9 mouse cellular contexts compared by ENCODE assay signal in the genomic region with DNA sequence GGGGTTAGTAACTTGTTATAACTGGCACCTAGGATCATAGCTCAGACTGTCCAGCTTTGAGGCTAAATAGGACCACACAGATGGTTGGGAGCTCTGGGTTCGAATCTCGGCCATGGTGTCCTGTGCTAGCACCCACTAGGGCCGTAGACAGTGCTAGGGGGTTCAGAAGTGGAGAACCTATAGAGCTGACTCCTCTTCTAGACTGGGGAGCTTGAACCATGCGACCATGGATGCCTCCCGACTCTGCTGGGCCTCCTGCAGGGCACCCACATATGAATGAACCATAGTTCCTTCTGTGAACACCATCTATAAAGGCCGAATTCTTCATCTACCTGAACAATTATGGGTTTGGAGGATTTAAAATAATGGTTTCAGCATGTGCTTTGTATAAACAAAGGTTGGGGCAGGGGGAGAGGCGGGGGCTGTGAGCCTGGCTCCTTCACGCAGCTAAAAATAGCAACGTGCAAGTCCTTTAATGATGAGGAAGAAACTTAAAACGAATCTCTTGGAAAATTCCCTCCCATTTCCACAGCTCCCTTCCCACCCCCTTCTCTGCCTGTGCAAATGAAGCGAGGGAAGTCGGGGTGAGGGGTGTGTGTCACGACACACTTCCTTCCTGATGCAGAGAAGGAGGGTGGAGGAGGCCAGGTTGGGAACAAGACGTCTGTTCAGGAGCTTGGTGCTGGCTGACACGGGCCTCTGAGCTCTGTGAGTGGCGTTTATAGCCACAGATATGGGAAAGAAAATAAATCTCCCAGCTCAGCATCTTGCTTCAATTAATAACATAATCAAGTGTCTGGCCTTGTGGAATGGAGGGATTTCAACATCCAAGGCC.
A peak's percentile ranks its signal among the peaks of the same experiment; 100 is the strongest.
DNase-seq lines count a peak whose midpoint lies in the region; ATAC-seq and TF ChIP-seq lines count a peak whose summit lies in the region.
"Had no signal": no experiment of that assay in that cellular context is flagged by ENCODE, and none has a peak within 500 bp of the region (broad histone marks: within the 10 kb centered on the region; RNA-seq: fewer than 3 reads in every experiment).

No protein-coding gene starts in this region.

- H3K27ac ChIP-seq in lung, embryonic 14.5 days (ENCODE audit: low read depth), result peak overlapping the region; percentile 50; the same call in 1 of the 2 replicates
- peak overlapping the region; percentile 68 for H3K27ac ChIP-seq in embryonic fibroblast, embryonic 13.5 days (ENCODE audit: insufficient read depth, low read length)
- H3K27ac ChIP-seq in stomach, embryonic 15.5 days, result peak overlapping the region; percentile 51; the same call in 1 of the 2 replicates
- no peak overlapping the region for H3K27ac ChIP-seq in hindbrain, embryonic 13.5 days

- H3K4me1 ChIP-seq in lung, embryonic 14.5 days (ENCODE audit: insufficient read depth), result peaks cover 5% of the 10 kb centered on the region; the same call in 1 of the 2 replicates
- H3K4me1 ChIP-seq in embryonic fibroblast, embryonic 13.5 days (ENCODE audit: control insufficient read depth, insufficient read depth, low read length), result 0 out of 2 replicates have a peak, but pooled peaks cover 6% of the 10 kb centered on the region
- H3K4me1 ChIP-seq in stomach, embryonic 15.5 days, result peaks cover 17% of the 10 kb centered on the region; the same call in 1 of the 2 replicates
- H3K4me1 ChIP-seq in hindbrain, embryonic 13.5 days (replicated peaks), result peaks cover 6% of the 10 kb centered on the region; the same call in 1 of the 2 replicates

- H3K4me3 ChIP-seq in lung, embryonic 14.5 days (ENCODE audit: low read depth, low read length), result no peak overlapping the region
- H3K4me3 ChIP-seq in embryonic fibroblast, embryonic 13.5 days (ENCODE audit: insufficient read depth, low read length), result no peak overlapping the region
- H3K4me3 ChIP-seq in stomach, embryonic 15.5 days (replicated peaks), result no peak overlapping the region
- no peak overlapping the region for H3K4me3 ChIP-seq in hindbrain, embryonic 13.5 days
- H3K4me3 ChIP-seq: megakaryocyte, embryonic 14.5 days had no signal

- TF ChIP-seq POLR2A in embryonic fibroblast, embryonic 13.5 days (IDR thresholded peaks at IDR 0.05; ENCODE audit: low read depth, low read length), result 0 out of 2 replicates have a peak, but pooled peaks have one; percentile 24

- peak overlapping the region; percentile 29; the same call in 1 of the 2 replicates for H3K4me2 ChIP-seq in lung, embryonic 14.5 days
- no peak overlapping the region for H3K4me2 ChIP-seq in stomach, embryonic 15.5 days
- no peak overlapping the region for H3K4me2 ChIP-seq in hindbrain, embryonic 13.5 days

- WGBS in lung, embryonic 14.5 days, result 31% methylated on average over 16 of the region's 16 CpGs
- WGBS in stomach, embryonic 15.5 days, result 33% methylated on average over 16 of the region's 16 CpGs
- 74% methylated on average over 16 of the region's 16 CpGs for WGBS in hindbrain, embryonic 13.5 days

- DNase-seq in lung, embryonic 14.5 days, result peak; percentile 51
- DNase-seq in lung, postnatal 10 days, result no peak
- DNase-seq in heart, postnatal 4 days, result peak; percentile 22
- DNase-seq: thymus, adult 18-20 months had no signal

- no peak for TF ChIP-seq CTCF in lung, embryonic 14.5 days (IDR thresholded peaks at IDR 0.05; ENCODE audit: low read depth)
- TF ChIP-seq CTCF in embryonic fibroblast, embryonic 13.5 days (IDR thresholded peaks at IDR 0.05; ENCODE audit: borderline replicate concordance, insufficient read depth, low read length), result no peak

- H3K36me3 ChIP-seq in lung, embryonic 14.5 days (ENCODE audit: insufficient read depth), result no peaks in the 10 kb centered on the region
- H3K36me3 ChIP-seq in stomach, embryonic 15.5 days, result no peaks in the 10 kb centered on the region
- no peaks in the 10 kb centered on the region for H3K36me3 ChIP-seq in hindbrain, embryonic 13.5 days

- H3K9me3 ChIP-seq in lung, embryonic 14.5 days (ENCODE audit: low read depth, low read length), result no peaks in the 10 kb centered on the region
- no peaks in the 10 kb centered on the region for H3K9me3 ChIP-seq in stomach, embryonic 15.5 days
- H3K9me3 ChIP-seq in hindbrain, embryonic 13.5 days, result no peaks in the 10 kb centered on the region

- peak; percentile 31; the same call in 1 of the 2 replicates for ATAC-seq in lung, embryonic 14.5 days (ENCODE audit: insufficient read depth)
- ATAC-seq in stomach, embryonic 15.5 days (ENCODE audit: insufficient read depth, low FRiP score, low read depth), result no peak; the same call in 1 of the 2 replicates
- no peak for ATAC-seq in CD4-positive, CD25-positive, alpha-beta regulatory T cell, adult 4 months
- ATAC-seq in hindbrain, embryonic 13.5 days (ENCODE audit: low FRiP score), result no peak

- H3K9ac ChIP-seq in lung, embryonic 14.5 days, result no peak overlapping the region
- H3K9ac ChIP-seq in stomach, embryonic 15.5 days, result no peak overlapping the region
- no peak overlapping the region for H3K9ac ChIP-seq in hindbrain, embryonic 13.5 days

- H3K27me3 ChIP-seq in lung, embryonic 14.5 days (ENCODE audit: insufficient read depth, low read length), result no peaks in the 10 kb centered on the region
- no peaks in the 10 kb centered on the region for H3K27me3 ChIP-seq in stomach, embryonic 15.5 days (replicated peaks)
- 0 out of 2 replicates have a peak, but pooled peaks cover 5% of the 10 kb centered on the region for H3K27me3 ChIP-seq in hindbrain, embryonic 13.5 days
